Mouse (Mus musculus): ENCODE data around the gene Gm10413. TPM values are rescaled to one million over a fixed set of nuclear protein-coding genes. Genes with fewer than 3 reads are reported as not detected.
"Not testable (repeated sequence)": the region's sequence is repeated elsewhere in the genome, so short reads cannot be mapped to it uniquely, and the experiment has no call there.

Gene Gm10413
- not detected in 2 replicates for polyA plus RNA-seq (2016; fragmentation: Nextera tagmentation; extraction: Ambion mirVana)

- H3K9ac ChIP-seq; H3K4me2 ChIP-seq (replicated peaks); ATAC-seq (ENCODE audit: low FRiP score, low read depth); H3K27me3 ChIP-seq (replicated peaks); H3K9me3 ChIP-seq; H3K36me3 ChIP-seq; H3K4me1 ChIP-seq; H3K4me3 ChIP-seq; H3K27ac ChIP-seq: not testable (repeated sequence)
- WGBS, result no CpG with 5 or more reads among the region's 2 CpGs
Measured at GRCm38 (mm10) chr14:3394793-3395192, at the start of gene Gm10413. Gene Gm10413 (plus strand): TSS chr14:3395093.

- H3K9ac ChIP-seq; H3K4me2 ChIP-seq (replicated peaks); H3K36me3 ChIP-seq; H3K27ac ChIP-seq; H3K4me3 ChIP-seq; H3K27me3 ChIP-seq (replicated peaks); ATAC-seq (ENCODE audit: low FRiP score, low read depth); H3K4me1 ChIP-seq; H3K9me3 ChIP-seq: not testable (repeated sequence)
- whole genome bisulfite sequencing, result no CpG with 5 or more reads among the region's 32 CpGs
Measured at GRCm38 (mm10) chr14:3412314-3412713, 17.4 kb downstream of the Gm10413 start, which contains the start of gene Gm10409. Gene Gm10409 (plus strand): TSS chr14:3412614.

- not testable (repeated sequence) for H3K27ac ChIP-seq; H3K27me3 ChIP-seq (replicated peaks); H3K36me3 ChIP-seq; H3K9ac ChIP-seq; H3K4me1 ChIP-seq; H3K9me3 ChIP-seq; ATAC-seq (ENCODE audit: low FRiP score, low read depth); H3K4me2 ChIP-seq (replicated peaks); H3K4me3 ChIP-seq
- WGBS, result no CpG with 5 or more reads among the region's 2 CpGs
Measured at GRCm38 (mm10) chr14:3427803-3428202, 32.9 kb downstream of the Gm10413 start, which contains the start of gene Gm3005. Gene Gm3005 (plus strand): TSS chr14:3428103.

GRCm38 (mm10) chr14:3449079-3449478 is 54.2 kb downstream of the Gm10413 start, which contains the start of gene Gm10408:
Gene Gm10408 (plus strand): TSS chr14:3449379.
- not testable (repeated sequence) for ATAC-seq (ENCODE audit: low FRiP score, low read depth); H3K27ac ChIP-seq; H3K27me3 ChIP-seq (replicated peaks); H3K9ac ChIP-seq; H3K36me3 ChIP-seq; H3K4me2 ChIP-seq (replicated peaks); H3K4me3 ChIP-seq; H3K4me1 ChIP-seq; H3K9me3 ChIP-seq
- no CpG with 5 or more reads among the region's 3 CpGs for WGBS

Other genes with a start within 250 kb of the Gm10413 start
- gene Gm5795, start 206.8 kb upstream of the Gm10413 start, polyA plus RNA-seq (2016; fragmentation: Nextera tagmentation; extraction: Ambion mirVana), result not detected in 2 replicates
- gene D830030K20Rik, start 186.6 kb upstream of the Gm10413 start, polyA plus RNA-seq (2016; fragmentation: Nextera tagmentation; extraction: Ambion mirVana), result 14.2 and 15.3 TPM in 2 replicates
- not detected in 2 replicates for gene Gm2956, start 62.5 kb upstream of the Gm10413 start, polyA plus RNA-seq (2016; fragmentation: Nextera tagmentation; extraction: Ambion mirVana)
- 4.5 and 5.9 TPM in 2 replicates for gene Gm10409, start 17.5 kb downstream of the Gm10413 start, polyA plus RNA-seq (2016; fragmentation: Nextera tagmentation; extraction: Ambion mirVana)
- 1.4 and 2.8 TPM in 2 replicates for gene Gm3005, start 33.0 kb downstream of the Gm10413 start, polyA plus RNA-seq (2016; fragmentation: Nextera tagmentation; extraction: Ambion mirVana)
- gene Gm10408, start 54.3 kb downstream of the Gm10413 start, polyA plus RNA-seq (2016; fragmentation: Nextera tagmentation; extraction: Ambion mirVana), result not detected in 2 replicates
- not detected in 2 replicates for gene Gm3012, start 239.4 kb downstream of the Gm10413 start, polyA plus RNA-seq (2016; fragmentation: Nextera tagmentation; extraction: Ambion mirVana)

All from neural tube, embryonic 12.5 days (tissue).